24 mouse cellular contexts compared by ENCODE assay signal in genomic region chr4:46523324-46523723, GRCm38 (mm10). TPM values are rescaled to one million over a fixed set of nuclear protein-coding genes. Genes with fewer than 3 reads are reported as not detected.
DNase-seq lines count a peak whose midpoint lies in the region; ATAC-seq and TF ChIP-seq lines count a peak whose summit lies in the region.
"Had no signal": no experiment of that assay in that cellular context is flagged by ENCODE, and none has a peak within 500 bp of the region (broad histone marks: within the 10 kb centered on the region; RNA-seq: fewer than 3 reads in every experiment).

No protein-coding gene starts in this region.

- no peaks in the 10 kb centered on the region for H3K4me1 ChIP-seq in kidney, postnatal 0 days (replicated peaks; ENCODE audit: insufficient read depth, low read length)
- H3K4me1 ChIP-seq in forebrain, embryonic 11.5 days (replicated peaks; ENCODE audit: control insufficient read depth, insufficient read depth, low read length), result no peaks in the 10 kb centered on the region

- H3K27ac ChIP-seq in gastrocnemius, adult 2 months, result no peak overlapping the region
- H3K27ac ChIP-seq in kidney, postnatal 0 days, result no peak overlapping the region
- H3K27ac ChIP-seq in forebrain, embryonic 11.5 days (ENCODE audit: low read depth, low read length), result no peak overlapping the region
- H3K27ac ChIP-seq: embryonic facial prominence, embryonic 13.5 days; hindbrain, embryonic 13.5 days; layer of hippocampus, adult 2 months; midbrain, embryonic 13.5 days had no signal

- H3K36me3 ChIP-seq in kidney, postnatal 0 days (ENCODE audit: insufficient read depth, low read length), result no peaks in the 10 kb centered on the region
- H3K36me3 ChIP-seq in forebrain, embryonic 11.5 days (ENCODE audit: control insufficient read depth, insufficient read depth, low read length), result no peaks in the 10 kb centered on the region
- H3K36me3 ChIP-seq: embryonic facial prominence, embryonic 13.5 days; hindbrain, embryonic 13.5 days; midbrain, embryonic 13.5 days had no signal

- no peak overlapping the region for H3K9ac ChIP-seq in kidney, postnatal 0 days (ENCODE audit: low read depth, low read length)
- no peak overlapping the region for H3K9ac ChIP-seq in forebrain, embryonic 11.5 days (ENCODE audit: low read length)
- H3K9ac ChIP-seq: embryonic facial prominence, embryonic 13.5 days; forebrain, postnatal 0 days; hindbrain, embryonic 13.5 days; midbrain, embryonic 13.5 days had no signal

- no peak for TF ChIP-seq CTCF in gastrocnemius, adult 2 months (IDR thresholded peaks at IDR 0.05)
- TF ChIP-seq CTCF in kidney, postnatal 0 days (IDR thresholded peaks at IDR 0.05; ENCODE audit: low read depth), result no peak

- H3K4me2 ChIP-seq in kidney, postnatal 0 days (ENCODE audit: low read length), result no peak overlapping the region
- no peak overlapping the region for H3K4me2 ChIP-seq in forebrain, embryonic 11.5 days (ENCODE audit: low read depth, low read length, severe bottlenecking)
- H3K4me2 ChIP-seq: embryonic facial prominence, embryonic 13.5 days; hindbrain, embryonic 13.5 days; liver, embryonic 11.5 days; midbrain, embryonic 13.5 days had no signal

- intact Hi-C loops in gastrocnemius, adult 2 months (cut with DNase I), result no loop called here

- WGBS in kidney, postnatal 0 days, result 61% methylated on average over 4 of the region's 4 CpGs
- WGBS in forebrain, embryonic 11.5 days, result 93% methylated on average over 4 of the region's 4 CpGs

- no peaks in the 10 kb centered on the region for H3K9me3 ChIP-seq in kidney, postnatal 0 days (replicated peaks; ENCODE audit: low read length)
- H3K9me3 ChIP-seq in forebrain, embryonic 11.5 days (ENCODE audit: control insufficient read depth, low read length), result no peaks in the 10 kb centered on the region
- H3K9me3 ChIP-seq: embryonic facial prominence, embryonic 13.5 days; hindbrain, embryonic 13.5 days; midbrain, embryonic 13.5 days had no signal

- peak; percentile 8 for DNase-seq in gastrocnemius, adult 2 months
- DNase-seq in gastrocnemius, postnatal 10 days, result no peak
- DNase-seq in kidney, postnatal 0 days (ENCODE audit: low spot score), result no peak
- DNase-seq in kidney, postnatal 36 days, result no peak
- peak; percentile 82 for DNase-seq in urinary bladder, postnatal 14 days (ENCODE audit: low spot score)
- no peak for DNase-seq in urinary bladder, adult 2 months (ENCODE audit: low spot score)
- peak; percentile 72 for DNase-seq in urinary bladder, postnatal 36 days (ENCODE audit: low spot score in 2 of 2)
- DNase-seq in forebrain, embryonic 11.5 days (ENCODE audit: low spot score), result no peak
- DNase-seq: adrenal gland, postnatal 10 days; cerebellum, adult 2 months; cerebellum, postnatal 25 days; forebrain, postnatal 0 days; gastrocnemius, postnatal 36 days; heart, postnatal 36 days; lung, postnatal 14 days; right cerebral cortex, postnatal 14 days; thymus, adult 2 months; thymus, postnatal 4 days had no signal

- H3K27me3 ChIP-seq in kidney, postnatal 0 days (ENCODE audit: insufficient read depth, low read length), result no peaks in the 10 kb centered on the region
- no peaks in the 10 kb centered on the region for H3K27me3 ChIP-seq in forebrain, embryonic 11.5 days (ENCODE audit: control insufficient read depth, insufficient read depth, low read length)
- H3K27me3 ChIP-seq: embryonic facial prominence, embryonic 13.5 days; megakaryocyte, embryonic 14.5 days; midbrain, embryonic 13.5 days had no signal

- no peak overlapping the region for H3K4me3 ChIP-seq in gastrocnemius, adult 2 months
- no peak overlapping the region for H3K4me3 ChIP-seq in kidney, postnatal 0 days (replicated peaks; ENCODE audit: low read depth, low read length)
- no peak overlapping the region for H3K4me3 ChIP-seq in forebrain, embryonic 11.5 days (ENCODE audit: low read depth, low read length)
- H3K4me3 ChIP-seq: embryonic facial prominence, embryonic 13.5 days; hindbrain, embryonic 13.5 days; layer of hippocampus, adult 2 months; megakaryocyte, embryonic 14.5 days; midbrain, embryonic 13.5 days had no signal

- peak; percentile 72; the same call in 1 of the 2 replicates for ATAC-seq in kidney, postnatal 0 days (replicated peaks; ENCODE audit: low FRiP score, low read depth)
- no peak for ATAC-seq in forebrain, embryonic 11.5 days (replicated peaks; ENCODE audit: low FRiP score)
- ATAC-seq: forebrain, postnatal 0 days; midbrain, embryonic 13.5 days had no signal

RNA-seq across cellular contexts. Expression of gene Trim14, which starts 12.6 kb away (rescaled TPM):
- 1 to 10 TPM in 1 of 2 experiments, under 1 TPM in 1; 0.56 to 1.2 TPM for total RNA-seq in gastrocnemius, adult 2 months (2021)
- under 1 TPM; 0.63 to 0.93 TPM for total RNA-seq in gastrocnemius, postnatal 10 days (2021)
- 2.6 and 3.1 TPM in 2 replicates for polyA plus RNA-seq in kidney, postnatal 0 days (2015; fragmentation: Nextera tagmentation; extraction: Ambion mirVana)
- polyA plus RNA-seq in urinary bladder, adult 2 months (2012; rRNA removed), result 5.0 and 5.7 TPM in 2 replicates
- 0.98 and 2.0 TPM in 2 replicates for polyA plus RNA-seq in forebrain, embryonic 11.5 days (2014; fragmentation: Nextera tagmentation; extraction: Ambion mirVana)

RNA-seq across cellular contexts. Expression of gene Nans, which starts 34.3 kb away (rescaled TPM):
- total RNA-seq in gastrocnemius, adult 2 months (2021), result 10 to 100 TPM; 15.1 to 20.6 TPM
- total RNA-seq in gastrocnemius, postnatal 10 days (2021), result 10 to 100 TPM; 34.7 to 38.0 TPM
- 45.6 and 50.7 TPM in 2 replicates for polyA plus RNA-seq in kidney, postnatal 0 days (2015; fragmentation: Nextera tagmentation; extraction: Ambion mirVana)
- 34.6 and 35.1 TPM in 2 replicates for polyA plus RNA-seq in urinary bladder, adult 2 months (2012; rRNA removed)
- 63.8 and 70.8 TPM in 2 replicates for polyA plus RNA-seq in forebrain, embryonic 11.5 days (2014; fragmentation: Nextera tagmentation; extraction: Ambion mirVana)

Comparison
In these comparisons a context has a peak if more than half of its experiments do, and no peak if none do; other contexts are left out.
1. DNase-seq: peak in gastrocnemius, adult 2 months (single experiment), urinary bladder, postnatal 14 days (single experiment) and urinary bladder, postnatal 36 days (2 of 2); none in gastrocnemius, postnatal 10 days (single experiment), kidney, postnatal 0 days (single experiment), kidney, postnatal 36 days (0 of 2), urinary bladder, adult 2 months (single experiment) and forebrain, embryonic 11.5 days (single experiment).